Mouse (Mus musculus) ES-E14 (cell line): ENCODE measurements at regions not wholly inside any gene's neighbourhood (a gene's known extent, or its start where the extent isn't known, plus 50 kb on each side); places are given as distances from the start of the nearest gene placed in this dataset.

Experiments used
- DNase-seq: peaks from one replicate; pipeline ENCODE4 v3.0.0-alpha.2; 2013; ENCODE audit warnings: low read depth, low spot score
- H3K27ac ChIP-seq: 2 replicates; pipeline ENCODE4 v1.5.1; 2012; ENCODE audit warnings: low read depth, mild to moderate bottlenecking, low read length, moderate library complexity, mixed read lengths; ENCODE audit not compliant: poor library complexity, insufficient read depth, severe bottlenecking
- H3K36me3 ChIP-seq: 2 replicates; pipeline ENCODE4 v1.6.1; 2012; ENCODE audit warnings: mild to moderate bottlenecking, low read length, moderate library complexity, mixed read lengths; ENCODE audit not compliant: control insufficient read depth, poor library complexity, insufficient read depth, severe bottlenecking
- H3K4me1 ChIP-seq, 2 experiments: fragments of 150-350 bp in 1 of 2; sonication (generic) in 1 of 2; 2 replicates each; pipeline ENCODE4 v1.6.1; 2012; ENCODE audit warnings: low read length in 2 of 2, mild to moderate bottlenecking in 1 of 2, mixed read lengths in 1 of 2; ENCODE audit not compliant: control insufficient read depth in 2 of 2, insufficient read depth in 2 of 2, poor library complexity in 1 of 2
- H3K4me3 ChIP-seq, 2 experiments: fragments of 150-350 bp in 1 of 2; sonication (generic) in 1 of 2; 2 replicates each; pipeline ENCODE4 v1.5.1; 2012; ENCODE audit warnings: low read length in 2 of 2, low read depth in 1 of 2, mild to moderate bottlenecking in 1 of 2, mixed read lengths in 1 of 2; ENCODE audit not compliant: insufficient read depth in 1 of 2, poor library complexity in 1 of 2, severe bottlenecking in 1 of 2
- H3K9ac ChIP-seq: 2 replicates; pipeline ENCODE4 v1.6.1; 2012; ENCODE audit warnings: low read depth, mild to moderate bottlenecking, low read length, mixed read lengths; ENCODE audit not compliant: poor library complexity, insufficient read depth, severe bottlenecking
- H3K9me3 ChIP-seq: fragments of 150-350 bp; sonication (generic); 2 replicates; pipeline ENCODE4 v1.6.1; 2012; ENCODE audit warnings: low read depth, mild to moderate bottlenecking, low read length; ENCODE audit not compliant: control insufficient read depth, insufficient read depth
- CHD2 ChIP-seq: IDR thresholded peaks from 2 replicates; pipeline ENCODE4 v1.6.1; 2014; ENCODE audit warnings: mild to moderate bottlenecking, low read depth, low read length, inconsistent platforms
- HCFC1 ChIP-seq: IDR thresholded peaks from 2 replicates; pipeline ENCODE4 v1.6.1; 2012; ENCODE audit warnings: low read length, inconsistent platforms, borderline replicate concordance; ENCODE audit not compliant: insufficient read depth
- MAFK ChIP-seq: IDR thresholded peaks from 2 replicates; pipeline ENCODE4 v1.6.1; 2014; ENCODE audit warnings: mild to moderate bottlenecking, low read depth, low read length, inconsistent platforms; ENCODE audit not compliant: insufficient read depth
- ZC3H11A ChIP-seq: IDR thresholded peaks from 2 replicates; pipeline ENCODE4 v1.6.1; 2012; ENCODE audit warnings: low read depth, mild to moderate bottlenecking, inconsistent platforms, low read length, borderline replicate concordance
- ZNF384 ChIP-seq: IDR thresholded peaks from 2 replicates; pipeline ENCODE4 v1.6.1; 2012; ENCODE audit warnings: low read depth, low read length, inconsistent platforms
- in situ Hi-C, 2 experiments: fragments of 600-800 bp; cut with MboI; formaldehyde crosslinking; loops; one replicate each; pipeline ENCODE4 v1.15.1; 2025; ENCODE audit warnings: low sequenced_read_pairs in 2 of 2, inconsistent platforms in 1 of 2; ENCODE audit not compliant: unreplicated experiment in 2 of 2

DNA sequence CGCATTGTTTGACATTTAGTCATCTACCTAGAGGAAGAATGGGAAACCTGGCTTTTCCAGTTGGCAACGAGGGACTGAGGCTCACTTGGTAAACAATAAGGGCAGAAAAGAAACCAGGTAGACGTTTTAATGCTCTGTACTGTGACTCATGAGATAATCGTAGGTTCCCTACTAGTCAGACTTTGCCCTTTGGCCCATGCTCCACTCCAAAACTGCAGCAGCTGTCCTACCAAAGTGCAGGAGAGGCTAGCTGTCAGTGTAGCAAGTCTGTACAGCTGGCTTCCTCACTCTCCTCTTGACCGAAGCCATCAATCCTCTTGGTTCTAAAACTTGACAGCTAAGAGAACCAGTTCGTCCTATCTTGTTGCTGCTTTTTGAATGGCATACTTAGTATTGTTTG, 100.2 kb downstream of the Snx18 start:
- TF ChIP-seq HCFC1 (no peak), MAFK (no peak), ZC3H11A (no peak), CHD2 (no peak), ZNF384 (no peak)
- H3K36me3 ChIP-seq: no peaks in the 10 kb centered on the region
- H3K27ac ChIP-seq: no peak overlapping the region
- H3K9ac ChIP-seq: no peak overlapping the region
- DNase-seq: no peak
- no peak overlapping the region for H3K4me3 ChIP-seq
- in situ Hi-C loops: no loop called here
- peaks cover 0 to 5% of the 10 kb centered on the region in 2 experiments; a peak in 2 of 4 replicates for H3K4me1 ChIP-seq
- no peaks in the 10 kb centered on the region for H3K9me3 ChIP-seq

DNA sequence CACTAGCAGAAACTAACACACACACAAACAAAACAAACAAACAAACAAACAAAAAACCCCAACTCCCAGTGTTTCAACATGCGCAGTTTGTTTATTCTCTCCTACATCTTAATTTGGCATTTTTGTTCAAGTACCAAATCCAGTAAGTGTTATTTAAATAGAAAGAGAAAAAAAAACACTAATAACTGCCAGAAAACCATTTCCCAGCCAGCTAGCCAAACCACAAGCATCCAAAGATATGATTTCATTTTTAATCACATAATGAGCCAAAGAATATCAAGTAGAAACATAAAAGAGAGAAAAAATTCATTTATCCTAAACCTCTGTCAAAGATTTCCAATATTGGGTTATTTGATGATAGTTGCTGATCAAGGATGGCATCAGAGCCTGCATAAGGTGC, 102.3 kb downstream of the Snx18 start:
- in situ Hi-C loops: no loop called here
- H3K36me3 ChIP-seq: no peaks in the 10 kb centered on the region
- no peaks in the 10 kb centered on the region for H3K9me3 ChIP-seq
- DNase-seq: no peak
- no peak overlapping the region for H3K4me3 ChIP-seq
- no peak overlapping the region for H3K9ac ChIP-seq
- no peak overlapping the region for H3K27ac ChIP-seq
- peaks cover 0 to 5% of the 10 kb centered on the region in 2 experiments; a peak in 2 of 4 replicates for H3K4me1 ChIP-seq
- TF ChIP-seq HCFC1: no peak

DNA sequence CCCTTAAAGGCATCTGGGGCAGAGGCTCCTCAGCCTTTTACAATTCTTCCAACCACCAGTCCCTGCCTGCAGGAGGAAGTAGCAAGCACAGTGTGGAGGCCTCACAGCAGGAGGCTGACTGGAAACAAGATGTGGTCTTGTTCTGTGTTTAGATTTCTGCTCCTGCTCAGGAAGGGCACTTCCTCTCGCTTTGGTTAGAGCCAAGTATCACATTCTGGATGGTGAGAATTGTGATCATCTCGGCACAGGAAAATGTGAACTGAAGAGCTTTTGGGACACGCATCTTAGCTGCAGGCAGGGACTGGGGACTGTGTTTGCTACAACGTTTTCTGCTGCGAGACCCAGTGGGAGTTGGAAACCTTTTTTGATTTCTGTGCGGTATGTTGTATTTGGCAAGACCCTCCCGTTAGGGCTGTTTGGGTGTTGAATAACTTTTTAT, 103.2 kb downstream of the Snx18 start:
- peak; percentile 33 for DNase-seq
- H3K36me3 ChIP-seq: no peaks in the 10 kb centered on the region
- peaks cover 0 to 5% of the 10 kb centered on the region in 2 experiments; a peak in 2 of 4 replicates for H3K4me1 ChIP-seq
- no peak overlapping the region for H3K27ac ChIP-seq
- no peaks in the 10 kb centered on the region for H3K9me3 ChIP-seq
- in situ Hi-C loops: no loop called here
- no peak overlapping the region for H3K4me3 ChIP-seq
- TF ChIP-seq MAFK: no peak
- no peak overlapping the region for H3K9ac ChIP-seq

DNA sequence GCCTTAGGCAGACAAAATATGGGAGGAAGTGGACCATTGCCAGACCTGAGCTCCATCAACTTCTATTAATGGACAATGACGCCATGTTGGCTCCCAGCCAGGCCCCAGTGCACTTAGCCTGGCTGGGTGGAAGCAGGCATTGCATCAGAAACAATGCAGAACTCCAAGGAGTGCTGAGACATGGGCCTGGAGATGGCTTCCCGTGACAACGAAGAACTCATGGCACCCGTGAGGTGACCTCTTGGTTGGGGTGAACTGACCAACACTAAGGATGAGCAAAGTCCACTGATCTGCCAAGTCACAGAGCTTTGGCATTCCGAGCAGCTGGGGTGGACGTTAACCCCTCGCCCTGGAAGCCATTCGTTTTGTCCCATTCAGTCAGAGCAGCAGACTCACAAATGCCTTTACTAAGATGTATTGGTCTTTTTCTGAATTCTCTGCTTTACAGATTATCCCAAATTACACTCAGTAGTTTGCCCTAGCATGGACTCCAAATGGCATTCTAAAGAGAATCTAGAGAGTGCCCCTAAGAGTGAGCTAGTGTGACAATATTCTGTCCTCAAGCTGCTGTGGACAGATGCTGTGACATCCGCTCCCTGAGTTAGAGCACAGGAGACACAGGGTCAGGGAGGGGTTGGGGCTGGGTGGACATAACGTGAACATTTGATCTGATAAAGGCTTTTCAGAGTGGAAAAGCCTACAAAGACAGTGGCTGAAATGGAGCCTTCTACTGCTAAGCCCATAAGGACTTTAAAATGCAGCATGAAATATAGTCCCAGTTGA, 108.8 kb downstream of the Snx18 start:
- Histone ChIP-seq H3K4me3 (no peak overlapping the region), H3K9ac (no peak overlapping the region), H3K9me3 (no peaks in the 10 kb centered on the region), H3K36me3 (no peaks in the 10 kb centered on the region), H3K27ac (no peak overlapping the region), H3K4me1 (no peaks in the 10 kb centered on the region)
- TF ChIP-seq ZNF384: no peak
- no peak for TF ChIP-seq ZC3H11A
- TF ChIP-seq HCFC1: no peak
- no peak for TF ChIP-seq MAFK
- TF ChIP-seq CHD2: no peak
- in situ Hi-C loops: no loop called here
- DNase-seq: no peak

DNA sequence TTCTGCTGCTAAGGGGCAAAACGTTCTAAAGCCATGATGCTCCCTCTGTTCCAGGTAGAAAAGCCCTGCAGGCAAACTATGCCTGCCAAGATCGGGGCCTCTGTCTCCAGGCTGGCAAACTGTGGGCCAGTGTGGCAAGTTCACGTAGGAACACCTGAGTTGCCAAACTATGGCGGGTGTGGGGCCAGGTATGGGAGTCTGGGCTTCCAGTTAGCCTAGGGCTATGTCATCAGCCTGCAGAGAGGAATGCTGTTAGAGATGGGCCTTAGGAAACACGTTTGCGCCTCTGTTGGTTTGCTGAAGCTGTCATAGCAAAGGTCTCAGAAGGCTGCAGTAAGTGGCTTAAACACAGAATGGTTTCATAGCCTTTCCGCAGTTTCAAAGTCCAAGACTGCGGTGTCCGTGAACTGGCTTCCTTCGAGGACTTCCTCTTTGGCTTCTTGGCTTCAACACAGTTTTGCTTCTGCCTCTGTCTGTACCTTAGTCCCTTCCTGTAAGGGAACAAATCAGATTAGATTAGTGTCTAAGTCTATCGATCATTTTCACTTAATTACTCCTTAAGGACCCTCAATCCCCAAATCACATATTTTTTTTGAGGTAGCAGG, 110.1 kb downstream of the Snx18 start:
- Histone ChIP-seq H3K36me3 (no peaks in the 10 kb centered on the region), H3K9ac (no peak overlapping the region), H3K9me3 (no peaks in the 10 kb centered on the region), H3K27ac (no peak overlapping the region), H3K4me3 (no peak overlapping the region), H3K4me1 (no peaks in the 10 kb centered on the region)
- in situ Hi-C loops: no loop called here
- TF ChIP-seq HCFC1: no peak
- TF ChIP-seq ZNF384: no peak
- no peak for TF ChIP-seq ZC3H11A
- no peak for TF ChIP-seq CHD2
- TF ChIP-seq MAFK: no peak
- DNase-seq: no peak
